Mouse (Mus musculus) forebrain, embryonic 15.5 days (tissue): ENCODE measurements around the gene Vmn1r17. TPM values are rescaled to one million over a fixed set of nuclear protein-coding genes. Genes with fewer than 3 reads are reported as not detected.
"Not testable (repeated sequence)": the region's sequence is repeated elsewhere in the genome, so short reads cannot be mapped to it uniquely, and the experiment has no call there.

Source experiments
- ATAC-seq: fragments of 200-750 bp; cut with Nextera tagmentation; replicated peaks from 2 replicates; pipeline ENCODE4 v1.8.0; 2017; ENCODE audit warnings: mild to moderate bottlenecking, moderate TSS enrichment, moderate library complexity
- H3K27ac ChIP-seq: fragments of 300-500 bp; sonication (generic); replicated peaks from 2 replicates; pipeline ENCODE4 v1.5.1; 2015; ENCODE audit warnings: mild to moderate bottlenecking, inconsistent platforms
- H3K27me3 ChIP-seq: fragments of 300-500 bp; sonication (generic); 2 replicates; pipeline ENCODE4 v1.6.1; 2015; ENCODE audit warnings: inconsistent platforms
- H3K36me3 ChIP-seq: fragments of 300-500 bp; sonication (generic); 2 replicates; pipeline ENCODE4 v1.6.1; 2015; ENCODE audit warnings: mild to moderate bottlenecking, inconsistent platforms
- H3K4me1 ChIP-seq: fragments of 300-500 bp; sonication (generic); 2 replicates; pipeline ENCODE4 v1.6.1; 2015; ENCODE audit warnings: inconsistent platforms
- H3K4me2 ChIP-seq: fragments of 300-500 bp; sonication (generic); replicated peaks from 2 replicates; pipeline ENCODE4 v1.6.1; 2015; ENCODE audit warnings: mild to moderate bottlenecking, inconsistent platforms
- H3K4me3 ChIP-seq: fragments of 300-500 bp; sonication (generic); 2 replicates; pipeline ENCODE4 v1.5.1; 2015; ENCODE audit warnings: mild to moderate bottlenecking, inconsistent platforms
- H3K9ac ChIP-seq: fragments of 300-500 bp; sonication (generic); replicated peaks from 2 replicates; pipeline ENCODE4 v1.6.1; 2015; ENCODE audit warnings: mild to moderate bottlenecking, inconsistent platforms
- H3K9me3 ChIP-seq: fragments of 300-500 bp; sonication (generic); 2 replicates; pipeline ENCODE4 v1.6.1; 2016; ENCODE audit warnings: inconsistent platforms
- WGBS: fragments of 180-500 bp; shearing (Covaris S2); methylation state at CpG from one replicate; pipeline ENCODE4 v1.1.7; 2015; ENCODE audit warnings: mixed read lengths; 5-methylcytosine and 5-hydroxymethylcytosine counted together
- polyA plus RNA-seq: library from polyadenylated mRNA; unstranded; fragments of >200 nt; fragmentation: Nextera tagmentation; extraction: Ambion mirVana; gene quantifications from 2 replicates; pipeline ENCODE4 v1.2.1, GENCODE M21; 2015

Vmn1r17 gene
- polyA plus RNA-seq, result not detected in 2 replicates

- 89% methylated on average over 1 of the region's 1 CpGs for WGBS
Measured at GRCm38 (mm10) chr6:57363627-57364026, at the start of gene Vmn1r17. Vmn1r17 (minus strand) TSS chr6:57363727.

GRCm38 (mm10) chr6:57403480-57403879, 40.0 kb upstream of the Vmn1r17 start, which contains the start of gene Vmn1r19:
Vmn1r19 (plus strand) TSS chr6:57403780.
- not testable (repeated sequence) for H3K4me1 ChIP-seq, H3K9me3 ChIP-seq, H3K9ac ChIP-seq, H3K27me3 ChIP-seq, H3K4me2 ChIP-seq, H3K27ac ChIP-seq, H3K36me3 ChIP-seq, ATAC-seq, H3K4me3 ChIP-seq
- WGBS, result 82% methylated on average over 3 of the region's 3 CpGs

More at GRCm38 (mm10) chr6:57363627-57364026, at the start of gene Vmn1r17:
- H3K27me3 ChIP-seq, result no peaks in the 10 kb centered on the region
- H3K4me3 ChIP-seq, result no peak within 1 kb of the TSS
- no peak within 1 kb of the TSS for H3K4me2 ChIP-seq
- H3K36me3 ChIP-seq, result no peaks in the 10 kb centered on the region
- H3K4me1 ChIP-seq, result no peaks in the 10 kb centered on the region
- no peaks in the 10 kb centered on the region for H3K9me3 ChIP-seq
- ATAC-seq, result no peak
- no peak within 1 kb of the TSS for H3K27ac ChIP-seq
- no peak within 1 kb of the TSS for H3K9ac ChIP-seq

- Histone ChIP-seq H3K4me2 (no peak within 1 kb of the TSS), H3K27me3 (no peaks in the 10 kb centered on the region), H3K4me3 (no peak within 1 kb of the TSS), H3K9ac (no peak within 1 kb of the TSS), H3K4me1 (no peaks in the 10 kb centered on the region), H3K36me3 (no peaks in the 10 kb centered on the region), H3K27ac (no peak within 1 kb of the TSS), H3K9me3 (no peaks in the 10 kb centered on the region)
- ATAC-seq, result no peak
Measured at GRCm38 (mm10) chr6:57395683-57396082, 32.2 kb upstream of the Vmn1r17 start, which contains the start of gene Vmn1r18. Vmn1r18 (minus strand) TSS chr6:57395783.

- H3K4me1 ChIP-seq, result no peaks in the 10 kb centered on the region
- no peaks in the 10 kb centered on the region for H3K9me3 ChIP-seq
- H3K27me3 ChIP-seq, result no peaks in the 10 kb centered on the region
- ATAC-seq, result no peak
- no peak overlapping the region for H3K27ac ChIP-seq
- no peak overlapping the region for H3K9ac ChIP-seq
- 93% methylated on average over 1 of the region's 1 CpGs for WGBS
- H3K4me3 ChIP-seq, result no peak overlapping the region
- no peak overlapping the region for H3K4me2 ChIP-seq
- no peaks in the 10 kb centered on the region for H3K36me3 ChIP-seq
Measured at GRCm38 (mm10) chr6:57367496-57367895, 4.0 kb upstream of the Vmn1r17 start.

GRCm38 (mm10) chr6:57365866-57366265, 2.3 kb upstream of the Vmn1r17 start:
- ATAC-seq, H3K9ac ChIP-seq, H3K27ac ChIP-seq, H3K4me2 ChIP-seq, H3K4me3 ChIP-seq, H3K4me1 ChIP-seq, H3K36me3 ChIP-seq, H3K27me3 ChIP-seq, H3K9me3 ChIP-seq: not testable (repeated sequence)
- 91% methylated on average over 1 of the region's 1 CpGs for WGBS

GRCm38 (mm10) chr6:57356864-57357263, 6.7 kb downstream of the Vmn1r17 start:
- H3K9me3 ChIP-seq, result no peaks in the 10 kb centered on the region
- no peaks in the 10 kb centered on the region for H3K4me1 ChIP-seq
- ATAC-seq, result no peak
- 75% methylated on average over 2 of the region's 2 CpGs for WGBS
- H3K27ac ChIP-seq, result no peak overlapping the region
- H3K4me2 ChIP-seq, result no peak overlapping the region
- no peak overlapping the region for H3K4me3 ChIP-seq
- no peaks in the 10 kb centered on the region for H3K27me3 ChIP-seq
- H3K9ac ChIP-seq, result no peak overlapping the region
- no peaks in the 10 kb centered on the region for H3K36me3 ChIP-seq

- H3K4me2 ChIP-seq, result no peak within 1 kb of the TSS
- no peak for ATAC-seq
- no peak within 1 kb of the TSS for H3K9ac ChIP-seq
- H3K4me1 ChIP-seq, result no peaks in the 10 kb centered on the region
- no peak within 1 kb of the TSS for H3K4me3 ChIP-seq
- WGBS, result 79% methylated on average over 3 of the region's 3 CpGs
- no peaks in the 10 kb centered on the region for H3K27me3 ChIP-seq
- H3K27ac ChIP-seq, result no peak within 1 kb of the TSS
- no peaks in the 10 kb centered on the region for H3K9me3 ChIP-seq
- H3K36me3 ChIP-seq, result no peaks in the 10 kb centered on the region
Measured at GRCm38 (mm10) chr6:57329394-57329793, 34.1 kb downstream of the Vmn1r17 start, which contains the start of gene Vmn1r16. Vmn1r16 (minus strand) TSS chr6:57329494.

- Histone ChIP-seq H3K27ac (no peak overlapping the region), H3K4me1 (no peaks in the 10 kb centered on the region), H3K4me2 (no peak overlapping the region), H3K4me3 (no peak overlapping the region), H3K27me3 (no peaks in the 10 kb centered on the region), H3K9ac (no peak overlapping the region), H3K9me3 (no peaks in the 10 kb centered on the region), H3K36me3 (no peaks in the 10 kb centered on the region)
- ATAC-seq, result no peak
Measured at GRCm38 (mm10) chr6:57326176-57326575, 37.4 kb downstream of the Vmn1r17 start.

Other genes starting within 250 kb of the Vmn1r17 start
- gene Vmn1r11, start 230.3 kb downstream of the Vmn1r17 start, polyA plus RNA-seq, result not detected in 2 replicates
- gene Vmn1r12, start 206.8 kb downstream of the Vmn1r17 start, polyA plus RNA-seq, result not detected in 2 replicates
- not detected in 2 replicates for gene Vmn1r13, start 160.4 kb downstream of the Vmn1r17 start, polyA plus RNA-seq
- gene Vmn1r14, start 132.0 kb downstream of the Vmn1r17 start, polyA plus RNA-seq, result not detected in 2 replicates
- gene Vmn1r15, start 105.8 kb downstream of the Vmn1r17 start, polyA plus RNA-seq, result not detected in 2 replicates
- gene Vmn1r16, start 34.2 kb downstream of the Vmn1r17 start, polyA plus RNA-seq, result not detected in 2 replicates
- not detected in 2 replicates for gene Vmn1r18, start 32.1 kb upstream of the Vmn1r17 start, polyA plus RNA-seq
- not detected in 2 replicates for gene Vmn1r19, start 40.1 kb upstream of the Vmn1r17 start, polyA plus RNA-seq
- gene Vmn1r20, start 65.2 kb upstream of the Vmn1r17 start, polyA plus RNA-seq, result not detected in 2 replicates
- gene Ppm1k, start 171.7 kb upstream of the Vmn1r17 start, polyA plus RNA-seq, result 7.0 and 7.8 TPM in 2 replicates
- gene Herc6, start 217.3 kb upstream of the Vmn1r17 start, polyA plus RNA-seq, result 1.6 and 2.4 TPM in 2 replicates